Mouse (Mus musculus) forebrain, embryonic 16.5 days (tissue): ENCODE measurements around the gene Cdv3. TPM values are rescaled to one million over a fixed set of nuclear protein-coding genes. Genes with fewer than 3 reads are reported as not detected.

Experiments used
- ATAC-seq: fragments of 200-750 bp; cut with Nextera tagmentation; 2 replicates; pipeline ENCODE4 v1.8.0; 2017; ENCODE audit warnings: mild to moderate bottlenecking, moderate library complexity
- H3K27ac ChIP-seq: fragments of 300-500 bp; sonication (generic); 2 replicates; pipeline ENCODE4 v1.5.1; 2014; ENCODE audit warnings: low read length, control low read depth
- H3K27me3 ChIP-seq: fragments of 300-500 bp; sonication (generic); replicated peaks from 2 replicates; pipeline ENCODE4 v1.6.1; 2014; ENCODE audit warnings: low read length; ENCODE audit not compliant: control insufficient read depth, insufficient read depth
- H3K36me3 ChIP-seq: fragments of 300-500 bp; sonication (generic); 2 replicates; pipeline ENCODE4 v1.6.1; 2014; ENCODE audit not compliant: control insufficient read depth, insufficient read depth
- H3K4me1 ChIP-seq: fragments of 300-500 bp; sonication (generic); replicated peaks from 2 replicates; pipeline ENCODE4 v1.6.1; 2014; ENCODE audit warnings: low read length; ENCODE audit not compliant: control insufficient read depth, insufficient read depth
- H3K4me2 ChIP-seq: fragments of 300-500 bp; sonication (generic); 2 replicates; pipeline ENCODE4 v1.6.1; 2014; ENCODE audit warnings: mild to moderate bottlenecking, low read length, control low read depth
- H3K4me3 ChIP-seq: fragments of 300-500 bp; sonication (generic); replicated peaks from 2 replicates; pipeline ENCODE4 v1.5.1; 2014; ENCODE audit warnings: mild to moderate bottlenecking, low read length, control low read depth
- H3K9ac ChIP-seq: fragments of 300-500 bp; sonication (generic); replicated peaks from 2 replicates; pipeline ENCODE4 v1.6.1; 2014; ENCODE audit warnings: low read depth, low read length, control low read depth
- H3K9me3 ChIP-seq: fragments of 300-500 bp; sonication (generic); 2 replicates; pipeline ENCODE4 v1.6.1; 2016; ENCODE audit warnings: low read length; ENCODE audit not compliant: control insufficient read depth
- WGBS: fragments of 180-500 bp; shearing (Covaris S2); extraction: QIAGEN DNeasy Blood & Tissue Kit; methylation state at CpG from one replicate; pipeline ENCODE4 v1.1.7; 2014; 5-methylcytosine and 5-hydroxymethylcytosine counted together
- polyA plus RNA-seq: library from polyadenylated mRNA; unstranded; fragments of >200 nt; fragmentation: Nextera tagmentation; extraction: Ambion mirVana; gene quantifications from 2 replicates; pipeline ENCODE4 v1.2.1, GENCODE M21; 2015

The Cdv3 gene
- polyA plus RNA-seq, 1 experiment from 2014 or later = 113 TPM

- Histone ChIP-seq H3K4me3 (no peak overlapping the region), H3K9me3 (no peaks in the 10 kb centered on the region), H3K27me3 (no peaks in the 10 kb centered on the region), H3K9ac (no peak overlapping the region), H3K4me2 (no peak overlapping the region), H3K36me3 (peaks cover 32% of the 10 kb centered on the region), H3K4me1 (no peaks in the 10 kb centered on the region), H3K27ac (no peak overlapping the region)
- WGBS = 100% methylated on average over 1 of the region's 2 CpGs
- no peak for ATAC-seq
Observed at GRCm38 (mm10) chr9:103324678-103325077, 41.0 kb downstream of the Cdv3 start.

- Histone ChIP-seq H3K27me3 (no peaks in the 10 kb centered on the region), H3K27ac (no peak overlapping the region), H3K4me1 (peaks cover 11% of the 10 kb centered on the region), H3K36me3 (peaks cover 20% of the 10 kb centered on the region), H3K4me2 (no peak overlapping the region), H3K4me3 (no peak overlapping the region), H3K9ac (no peak overlapping the region), H3K9me3 (no peaks in the 10 kb centered on the region)
- WGBS = 83% methylated on average over 6 of the region's 6 CpGs
- no peak for ATAC-seq
Observed at GRCm38 (mm10) chr9:103309832-103310231, 55.8 kb downstream of the Cdv3 start.

- peak; percentile 74 for ATAC-seq
- peak overlapping the region; percentile 88 for H3K4me3 ChIP-seq
- peak overlapping the region; percentile 83 for H3K9ac ChIP-seq
- H3K4me1 ChIP-seq = peaks cover 11% of the 10 kb centered on the region
- H3K36me3 ChIP-seq = peaks cover 10% of the 10 kb centered on the region
- H3K4me2 ChIP-seq = peak overlapping the region; percentile 91
- no peaks in the 10 kb centered on the region for H3K27me3 ChIP-seq
- no peaks in the 10 kb centered on the region for H3K9me3 ChIP-seq
- under 1% methylated on average over 40 of the region's 40 CpGs for WGBS
- H3K27ac ChIP-seq = peak overlapping the region; percentile 44
Observed at GRCm38 (mm10) chr9:103305332-103306041, 60.2 kb downstream of the Cdv3 start.

GRCm38 (mm10) chr9:103304927-103305326 lies 60.7 kb downstream of the Cdv3 start, which contains the start of the genes 1300017J02Rik and Topbp1:
Gene 1300017J02Rik, minus strand, starts transcription at chr9:103305082.
Gene Topbp1, plus strand, starts transcription at chr9:103305215.
- under 1% methylated on average over 47 of the region's 49 CpGs for WGBS
- Histone ChIP-seq H3K4me1 (peaks cover 11% of the 10 kb centered on the region), H3K27me3 (no peaks in the 10 kb centered on the region), H3K4me3 (peak within 1 kb of the TSS; percentile 88), H3K9me3 (no peaks in the 10 kb centered on the region), H3K36me3 (peaks cover 9% of the 10 kb centered on the region), H3K4me2 (peak within 1 kb of the TSS; percentile 91), H3K27ac (peak within 1 kb of the TSS; percentile 84), H3K9ac (peak within 1 kb of the TSS; percentile 83)
- ATAC-seq = peak; percentile 99

Other genes with a start within 250 kb of the Cdv3 start
- gene Srprb, start 163.7 kb downstream of the Cdv3 start, polyA plus RNA-seq = 52.5 and 55.9 TPM in 2 replicates
- gene Gm20425, start 135.5 kb downstream of the Cdv3 start, polyA plus RNA-seq = 2.0 TPM in 1 of 2 replicates, not detected in the other
- 29.6 and 31.3 TPM in 2 replicates for gene Trf, start 135.4 kb downstream of the Cdv3 start, polyA plus RNA-seq
- 0.89 and 1.1 TPM in 2 replicates for gene 1300017J02Rik, start 60.8 kb downstream of the Cdv3 start, polyA plus RNA-seq
- gene Topbp1, start 60.6 kb downstream of the Cdv3 start, polyA plus RNA-seq = 33.0 and 43.9 TPM in 2 replicates
- 0.90 and 1.1 TPM in 2 replicates for gene Bfsp2, start 114.6 kb upstream of the Cdv3 start, polyA plus RNA-seq